Mouse (Mus musculus) gonadal fat pad, adult 2 months (tissue): ENCODE measurements around the gene Slc16a3. TPM values are rescaled to one million over a fixed set of nuclear protein-coding genes. Genes with fewer than 3 reads are reported as not detected.

ENCODE experiments used
- DNase-seq: peaks from one replicate; pipeline ENCODE4 v3.0.0-alpha.2; 2012; ENCODE audit warnings: low read depth
- polyA plus RNA-seq: library from polyadenylated mRNA; depleted of rRNA; stranded (reverse); fragments of >200 nt; gene quantifications from 2 replicates; pipeline ENCODE4 v1.2.3, GENCODE M21; 2012

Gene Slc16a3
- polyA plus RNA-seq, 1 experiment = 18.7 TPM

GRCm38 (mm10) chr11:120973318-120973717 is 25.0 kb downstream of the Slc16a3 start:
- DNase-seq = no peak

- no peak for DNase-seq
Observed at GRCm38 (mm10) chr11:120979711-120980426, 31.6 kb downstream of the Slc16a3 start.

- DNase-seq = no peak
Observed at GRCm38 (mm10) chr11:120980427-120981035, 32.3 kb downstream of the Slc16a3 start.

- no peak for DNase-seq
Observed at GRCm38 (mm10) chr11:120981661-120982060, 33.4 kb downstream of the Slc16a3 start.

- no peak for DNase-seq
Observed at GRCm38 (mm10) chr11:120982459-120982858, 34.2 kb downstream of the Slc16a3 start.

GRCm38 (mm10) chr11:120984448-120985330 is 36.4 kb downstream of the Slc16a3 start:
- no peak for DNase-seq

GRCm38 (mm10) chr11:120987608-120988007 is 39.3 kb downstream of the Slc16a3 start:
- no peak for DNase-seq

- no peak for DNase-seq
Observed at GRCm38 (mm10) chr11:120988410-120988809, 40.1 kb downstream of the Slc16a3 start.

GRCm38 (mm10) chr11:120989523-120989922 is 41.2 kb downstream of the Slc16a3 start:
- no peak for DNase-seq

GRCm38 (mm10) chr11:120990126-120990781 is 42.0 kb downstream of the Slc16a3 start:
- DNase-seq = no peak

- no peak for DNase-seq
Observed at GRCm38 (mm10) chr11:120990951-120991526, 42.8 kb downstream of the Slc16a3 start, which contains the start of gene Csnk1d. Gene Csnk1d, minus strand, starts transcription at chr11:120991330.

- DNase-seq = no peak
Observed at GRCm38 (mm10) chr11:120991791-120992190, 43.5 kb downstream of the Slc16a3 start.

- DNase-seq = no peak
Observed at GRCm38 (mm10) chr11:120993080-120993479, 44.8 kb downstream of the Slc16a3 start.

- no peak for DNase-seq
Observed at GRCm38 (mm10) chr11:120993586-120993985, 45.3 kb downstream of the Slc16a3 start.

GRCm38 (mm10) chr11:120994741-120995140 is 46.5 kb downstream of the Slc16a3 start:
- DNase-seq = no peak

GRCm38 (mm10) chr11:121001966-121002365 is 53.7 kb downstream of the Slc16a3 start:
- DNase-seq = no peak

GRCm38 (mm10) chr11:121004281-121004680 is 56.0 kb downstream of the Slc16a3 start:
- no peak for DNase-seq

- no peak for DNase-seq
Observed at GRCm38 (mm10) chr11:121006184-121006583, 57.9 kb downstream of the Slc16a3 start.

- no peak for DNase-seq
Observed at GRCm38 (mm10) chr11:121010044-121010755, 61.9 kb downstream of the Slc16a3 start.
